In genomic region chr15:99771601-99772276, GRCm38 (mm10) we compare ENCODE assay signal across 8 mouse cellular contexts. TPM values are rescaled to one million over a fixed set of nuclear protein-coding genes. Genes with fewer than 3 reads are reported as not detected.
DNase-seq lines count a peak whose midpoint lies in the region; ATAC-seq and TF ChIP-seq lines count a peak whose summit lies in the region.

No protein-coding gene starts in this region.

- no peaks in the 10 kb centered on the region for H3K9me3 ChIP-seq in kidney, embryonic 16.5 days (ENCODE audit: low read length)
- H3K9me3 ChIP-seq in E14TG2a.4 (ENCODE audit: low read length) = no peaks in the 10 kb centered on the region

- H3K4me3 ChIP-seq in kidney, embryonic 16.5 days (ENCODE audit: low read length) = peak overlapping the region; percentile 86
- peak overlapping the region; percentile 88 for H3K4me3 ChIP-seq in E14TG2a.4 (replicated peaks; ENCODE audit: low read length)
- H3K4me3 ChIP-seq in cerebellum, adult 2 months (replicated peaks; ENCODE audit: insufficient read depth, low read depth, low read length) = peak overlapping the region; percentile 75
- peak overlapping the region; percentile 92 for H3K4me3 ChIP-seq in layer of hippocampus, adult 2 months

- no peak for TF ChIP-seq CTCF in E14TG2a.4 (conservative IDR thresholded peaks at IDR 0.05; ENCODE audit: low read length)
- TF ChIP-seq CTCF in cerebellum, adult 2 months (IDR thresholded peaks at IDR 0.05; ENCODE audit: borderline replicate concordance, insufficient read depth, low read depth, low read length) = no peak
- no peak for TF ChIP-seq CTCF in layer of hippocampus, adult 2 months (conservative IDR thresholded peaks at IDR 0.05)

- H3K27ac ChIP-seq in kidney, embryonic 16.5 days (ENCODE audit: low read length) = peak overlapping the region; percentile 96
- H3K27ac ChIP-seq in cerebellum, adult 2 months (ENCODE audit: insufficient read depth, low read length) = peak overlapping the region; percentile 66
- H3K27ac ChIP-seq in layer of hippocampus, adult 2 months = peak overlapping the region; percentile 93

- TF ChIP-seq POLR2A in cerebellum, adult 2 months (IDR thresholded peaks at IDR 0.05; ENCODE audit: borderline replicate concordance, insufficient read depth, low read length) = no peak

- no peak for DNase-seq in kidney, adult 18-20 months
- peak in 1 of 2 experiments; percentile 36 for DNase-seq in cerebellum, adult 2 months
- DNase-seq in layer of hippocampus, adult 2 months (ENCODE audit: low spot score in 2 of 2) = peak; percentile 26 to 41
- peak; percentile 78 for DNase-seq in thymus, postnatal 14 days

- under 1% methylated on average over 52 of the region's 59 CpGs for WGBS in kidney, embryonic 16.5 days
- under 1% methylated on average over 56 of the region's 59 CpGs for WGBS in cerebellum, adult 2 months

- no peaks in the 10 kb centered on the region for H3K36me3 ChIP-seq in kidney, embryonic 16.5 days (ENCODE audit: insufficient read depth, low read length)
- H3K36me3 ChIP-seq in E14TG2a.4 (ENCODE audit: insufficient read depth, low read length) = no peaks in the 10 kb centered on the region

- H3K4me2 ChIP-seq in kidney, embryonic 16.5 days (replicated peaks; ENCODE audit: low read depth, low read length) = peak overlapping the region; percentile 72

- H3K27me3 ChIP-seq in kidney, embryonic 16.5 days (ENCODE audit: insufficient read depth, low read length) = no peaks in the 10 kb centered on the region
- no peaks in the 10 kb centered on the region for H3K27me3 ChIP-seq in E14TG2a.4 (ENCODE audit: insufficient read depth, low read length)
- no peaks in the 10 kb centered on the region for H3K27me3 ChIP-seq in cerebellum, adult 2 months (ENCODE audit: control insufficient read depth, insufficient read depth, low read length)

- peak; percentile 66 for ATAC-seq in kidney, embryonic 16.5 days (ENCODE audit: low FRiP score, low TSS enrichment)
- ATAC-seq in granulocyte monocyte progenitor cell, adult 5-6 weeks (replicated peaks; ENCODE audit: poor library complexity, severe bottlenecking) = peak; percentile 49
- peak; percentile 27 for ATAC-seq in megakaryocyte progenitor cell, adult 5-6 weeks (replicated peaks; ENCODE audit: poor library complexity)

- H3K4me1 ChIP-seq in kidney, embryonic 16.5 days (ENCODE audit: insufficient read depth, low read length) = peaks cover 33% of the 10 kb centered on the region
- H3K4me1 ChIP-seq in E14TG2a.4 (replicated peaks; ENCODE audit: low read depth, low read length) = peaks cover 19% of the 10 kb centered on the region
- H3K4me1 ChIP-seq in cerebellum, adult 2 months (ENCODE audit: control insufficient read depth, insufficient read depth, low read length) = no peaks in the 10 kb centered on the region; the same call in 1 of the 2 replicates

- peak overlapping the region; percentile 92 for H3K9ac ChIP-seq in kidney, embryonic 16.5 days (replicated peaks; ENCODE audit: low read length)

RNA-seq across cellular contexts. Expression of gene Cers5, which starts 0.9 kb away (rescaled TPM):
- 86.2 and 87.2 TPM in 2 replicates for polyA plus RNA-seq in kidney, embryonic 16.5 days (2015; fragmentation: Nextera tagmentation; extraction: Ambion mirVana)
- polyA plus RNA-seq in cerebellum, adult 2 months (2012; rRNA removed) = 40.2 and 45.5 TPM in 2 replicates
- 34.8 and 58.3 TPM in 2 replicates for total RNA-seq in granulocyte monocyte progenitor cell, adult 5-6 weeks (2014; fragmentation: Nextera tagmentation)
- total RNA-seq in granulocyte monocyte progenitor cell, adult 5-6 weeks (2017) = 17.9 and 24.5 TPM in 2 replicates
- total RNA-seq in layer of hippocampus, adult 2 months (2021) = 10 to 100 TPM; 28.4 to 29.9 TPM
- total RNA-seq in megakaryocyte progenitor cell, adult 5-6 weeks (2015) = 42.9 and 49.4 TPM in 2 replicates
- total RNA-seq in megakaryocyte progenitor cell, adult 5-6 weeks (2017) = 20.6 and 23.0 TPM in 2 replicates

RNA-seq across cellular contexts. Expression of gene Cox14, which starts 46.3 kb away (rescaled TPM):
- polyA plus RNA-seq in kidney, embryonic 16.5 days (2015; fragmentation: Nextera tagmentation; extraction: Ambion mirVana) = 193 and 197 TPM in 2 replicates
- polyA plus RNA-seq in cerebellum, adult 2 months (2012; rRNA removed) = 351 and 364 TPM in 2 replicates
- 57.0 and 57.1 TPM in 2 replicates for total RNA-seq in granulocyte monocyte progenitor cell, adult 5-6 weeks (2014; fragmentation: Nextera tagmentation)
- 38.9 and 47.3 TPM in 2 replicates for total RNA-seq in granulocyte monocyte progenitor cell, adult 5-6 weeks (2017)
- 100 to 1,000 TPM; 113 to 125 TPM for total RNA-seq in layer of hippocampus, adult 2 months (2021)
- total RNA-seq in megakaryocyte progenitor cell, adult 5-6 weeks (2015) = 72.7 and 83.5 TPM in 2 replicates
- total RNA-seq in megakaryocyte progenitor cell, adult 5-6 weeks (2017) = 28.6 and 30.8 TPM in 2 replicates

RNA-seq across cellular contexts. Expression of gene Gpd1, which starts 54.4 kb away (rescaled TPM):
- polyA plus RNA-seq in kidney, embryonic 16.5 days (2015; fragmentation: Nextera tagmentation; extraction: Ambion mirVana) = 45.4 and 46.1 TPM in 2 replicates
- 130 and 143 TPM in 2 replicates for polyA plus RNA-seq in cerebellum, adult 2 months (2012; rRNA removed)
- 0.68 and 0.86 TPM in 2 replicates for total RNA-seq in granulocyte monocyte progenitor cell, adult 5-6 weeks (2014; fragmentation: Nextera tagmentation)
- total RNA-seq in granulocyte monocyte progenitor cell, adult 5-6 weeks (2017) = 0.10 and 0.34 TPM in 2 replicates
- total RNA-seq in layer of hippocampus, adult 2 months (2021) = 100 to 1,000 TPM; 142 to 148 TPM
- total RNA-seq in megakaryocyte progenitor cell, adult 5-6 weeks (2015) = 0.15 and 0.67 TPM in 2 replicates
- 1.3 TPM in 2 replicates for total RNA-seq in megakaryocyte progenitor cell, adult 5-6 weeks (2017)

Comparison
In these comparisons a context has a peak if more than half of its experiments do, and no peak if none do; other contexts are left out.
1. RNA of gene Gpd1, which starts 54.4 kb away (total RNA-seq): 142 to 148 TPM in layer of hippocampus, adult 2 months; 0.15 to 1.3 TPM in megakaryocyte progenitor cell, adult 5-6 weeks and 0.10 to 0.86 TPM in granulocyte monocyte progenitor cell, adult 5-6 weeks; every median in the first group is over 10 times any median in the second.
2. Peak in every context shown above with its lines, with median percentiles within 50 percentile points of each other: ATAC-seq, H3K27ac ChIP-seq and H3K4me3 ChIP-seq.